Mouse (Mus musculus): Measurements from ENCODE around the gene Nsun5. TPM values are rescaled to one million over a fixed set of nuclear protein-coding genes. Genes with fewer than 3 reads are reported as not detected.
"Not testable (repeated sequence)": the region's sequence is repeated elsewhere in the genome, so short reads cannot be mapped to it uniquely, and the experiment has no call there.

Gene Nsun5
- polyA plus RNA-seq, 1 experiment from 2014 or later = 24.9 TPM

DNA sequence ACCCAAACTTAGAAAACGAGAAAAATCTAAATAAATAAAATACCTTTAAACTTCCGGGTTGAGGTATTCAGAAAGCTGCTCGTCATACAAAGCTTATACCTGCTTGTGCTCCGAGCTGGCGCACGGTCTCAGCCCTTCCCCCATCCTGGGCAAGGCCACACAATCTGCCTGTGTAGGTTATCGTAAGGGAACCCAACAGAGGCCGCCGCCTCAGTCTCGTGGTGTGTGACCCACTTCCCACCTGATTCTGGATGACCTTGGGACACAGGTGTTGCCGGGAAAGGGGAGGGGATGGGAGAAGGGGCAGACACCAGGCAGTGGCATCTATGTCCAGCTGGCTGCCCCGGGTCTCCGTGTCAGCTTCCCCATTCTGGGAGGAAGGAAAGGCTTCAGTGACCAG is 18.1 kb upstream of the Nsun5 start:
- Histone ChIP-seq H3K27ac (no peak overlapping the region), H3K36me3 (no peaks in the 10 kb centered on the region), H3K4me1 (replicated peaks) (no peaks in the 10 kb centered on the region), H3K27me3 (peaks cover 13% of the 10 kb centered on the region), H3K4me3 (replicated peaks) (no peak overlapping the region), H3K9me3 (replicated peaks) (no peaks in the 10 kb centered on the region), H3K9ac (no peak overlapping the region), H3K4me2 (no peak overlapping the region)
- no peak for DNase-seq
- ATAC-seq (ENCODE audit: low read depth) = no peak
- WGBS (ENCODE audit: insufficient replicate concordance) = 62% methylated on average over 13 of the region's 13 CpGs

DNA sequence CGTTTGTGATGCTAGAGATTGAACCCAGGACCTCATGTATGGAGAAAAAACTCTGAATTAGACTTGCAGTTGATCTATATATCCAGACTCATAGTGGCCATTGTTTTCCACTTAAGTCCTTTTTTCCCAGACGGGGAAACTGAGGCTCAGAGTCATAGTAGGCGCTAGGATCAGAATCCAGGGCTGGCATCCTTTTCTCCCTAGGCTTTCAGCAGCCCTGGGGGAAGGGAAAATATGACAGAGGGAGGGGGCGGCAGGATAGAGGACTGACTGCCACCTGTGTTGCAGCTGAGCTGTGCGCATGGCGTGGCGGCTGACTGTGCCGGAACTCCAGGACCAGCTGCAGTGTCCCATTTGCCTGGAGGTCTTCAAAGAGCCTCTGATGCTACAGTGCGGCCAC is 16.8 kb upstream of the Nsun5 start, which contains the start of gene Trim50:
TSS of gene Trim50 (plus strand) at position 301 of the 400 bp plus-strand sequence.
- peaks cover 13% of the 10 kb centered on the region for H3K27me3 ChIP-seq
- no peak for DNase-seq
- H3K4me2 ChIP-seq = no peak within 1 kb of the TSS
- H3K27ac ChIP-seq = no peak within 1 kb of the TSS
- no peak within 1 kb of the TSS for H3K4me3 ChIP-seq (replicated peaks)
- H3K9ac ChIP-seq = no peak within 1 kb of the TSS
- H3K36me3 ChIP-seq = no peaks in the 10 kb centered on the region
- ATAC-seq (ENCODE audit: low read depth) = no peak
- H3K9me3 ChIP-seq (replicated peaks) = 0 out of 2 replicates have a peak, but pooled peaks cover 3% of the 10 kb centered on the region
- 56% methylated on average over 9 of the region's 9 CpGs for WGBS (ENCODE audit: insufficient replicate concordance)
- no peaks in the 10 kb centered on the region for H3K4me1 ChIP-seq (replicated peaks)

DNA sequence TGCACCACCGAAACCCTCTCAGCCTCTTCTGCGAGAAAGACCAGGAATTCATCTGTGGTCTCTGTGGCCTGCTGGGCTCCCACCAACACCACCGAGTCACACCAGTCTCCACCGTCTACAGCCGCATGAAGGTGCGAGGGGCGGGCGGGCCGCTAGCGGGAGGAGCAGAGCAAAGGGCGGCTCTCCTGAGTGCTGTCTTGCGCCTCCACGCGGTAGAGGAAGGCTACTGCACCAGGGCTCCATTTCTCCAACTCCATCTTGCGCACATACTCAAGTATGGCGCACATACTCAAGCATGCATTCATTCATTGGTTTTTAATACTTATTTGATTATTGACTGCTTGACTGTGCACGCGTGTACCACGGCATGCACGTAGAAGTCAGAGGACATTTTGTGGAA is 16.2 kb upstream of the Nsun5 start:
- H3K4me3 ChIP-seq (replicated peaks) = no peak overlapping the region
- H3K9me3 ChIP-seq (replicated peaks) = 0 out of 2 replicates have a peak, but pooled peaks cover 3% of the 10 kb centered on the region
- H3K9ac ChIP-seq = no peak overlapping the region
- no peak overlapping the region for H3K27ac ChIP-seq
- WGBS (ENCODE audit: insufficient replicate concordance) = 15% methylated on average over 20 of the region's 20 CpGs
- no peaks in the 10 kb centered on the region for H3K36me3 ChIP-seq
- H3K27me3 ChIP-seq = peaks cover 13% of the 10 kb centered on the region
- ATAC-seq (ENCODE audit: low read depth) = no peak
- no peak for DNase-seq
- no peak overlapping the region for H3K4me2 ChIP-seq
- no peaks in the 10 kb centered on the region for H3K4me1 ChIP-seq (replicated peaks)

DNA sequence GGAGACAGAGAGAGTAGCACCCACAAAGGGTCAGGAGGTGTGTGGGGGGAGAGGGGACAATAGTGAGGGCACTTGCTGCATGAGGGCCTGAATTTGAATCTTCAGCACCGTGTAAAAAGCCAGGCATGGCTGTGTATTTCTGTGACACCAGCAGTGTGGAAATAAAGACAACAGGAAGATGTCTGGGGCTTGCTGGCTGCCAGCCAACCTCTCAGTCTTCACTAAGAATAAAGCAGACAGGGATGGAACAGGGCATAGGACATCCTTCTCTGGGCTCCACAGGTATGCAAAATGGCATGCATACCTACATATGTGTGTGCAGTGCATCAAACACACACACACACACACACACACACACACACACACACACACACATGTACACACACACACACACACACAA is 13.7 kb upstream of the Nsun5 start:
- H3K4me1 ChIP-seq (replicated peaks) = no peaks in the 10 kb centered on the region
- H3K4me2 ChIP-seq = no peak overlapping the region
- H3K9ac ChIP-seq = no peak overlapping the region
- 0 out of 2 replicates have a peak, but pooled peaks cover 3% of the 10 kb centered on the region for H3K9me3 ChIP-seq (replicated peaks)
- H3K27ac ChIP-seq = no peak overlapping the region
- no peak for DNase-seq
- no peak for ATAC-seq (ENCODE audit: low read depth)
- H3K36me3 ChIP-seq = no peaks in the 10 kb centered on the region
- no peak overlapping the region for H3K4me3 ChIP-seq (replicated peaks)
- 36% methylated on average over 1 of the region's 1 CpGs for WGBS (ENCODE audit: insufficient replicate concordance)
- peaks cover 13% of the 10 kb centered on the region for H3K27me3 ChIP-seq

DNA sequence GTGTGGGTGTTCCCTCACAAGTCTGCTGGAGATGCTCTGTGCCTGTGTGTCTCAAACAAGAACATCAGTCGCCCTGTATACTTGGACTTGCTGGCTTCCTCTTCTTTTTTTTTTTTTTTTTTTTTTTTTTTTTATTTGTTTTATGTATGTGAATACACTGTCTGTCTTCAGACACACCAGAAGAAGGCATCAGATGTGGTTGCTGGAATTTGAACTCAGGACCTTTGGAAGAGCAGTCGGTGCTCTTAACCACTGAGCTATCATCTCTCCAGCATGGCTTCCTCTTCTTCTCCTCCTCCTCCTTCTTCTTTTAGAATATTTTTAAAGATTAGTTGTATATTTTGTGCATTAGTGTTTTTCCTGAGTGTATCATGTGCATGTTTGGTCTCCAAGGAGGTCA is 12.2 kb upstream of the Nsun5 start:
- H3K27ac ChIP-seq = no peak overlapping the region
- H3K4me2 ChIP-seq = no peak overlapping the region
- 63% methylated on average over 2 of the region's 2 CpGs for WGBS (ENCODE audit: insufficient replicate concordance)
- H3K9ac ChIP-seq = no peak overlapping the region
- H3K4me1 ChIP-seq (replicated peaks) = no peaks in the 10 kb centered on the region
- H3K36me3 ChIP-seq = no peaks in the 10 kb centered on the region
- DNase-seq (no peak), ATAC-seq (ENCODE audit: low read depth) (no peak)
- peaks cover 10% of the 10 kb centered on the region for H3K27me3 ChIP-seq
- H3K9me3 ChIP-seq (replicated peaks) = 0 out of 2 replicates have a peak, but pooled peaks cover 3% of the 10 kb centered on the region
- H3K4me3 ChIP-seq (replicated peaks) = no peak overlapping the region

DNA sequence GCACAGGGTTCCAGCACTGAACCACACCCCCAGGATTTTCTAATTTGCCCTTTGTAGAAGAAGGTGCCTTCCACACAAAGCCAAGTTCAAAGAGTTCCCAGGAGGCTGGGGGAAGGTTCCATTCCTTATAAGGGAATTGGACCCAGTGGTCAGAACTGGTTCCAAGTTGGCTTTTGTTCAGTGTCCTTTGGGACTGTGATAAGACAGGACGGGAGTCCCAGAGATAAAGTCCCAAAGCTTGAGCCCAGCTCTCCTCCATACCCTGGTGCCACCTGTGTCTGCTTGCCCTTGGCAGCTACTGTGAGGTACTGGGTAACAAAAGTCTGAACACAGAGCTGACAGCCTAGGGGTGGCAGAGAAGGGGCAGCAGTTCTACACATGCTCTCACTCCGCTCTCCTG is 10.0 kb upstream of the Nsun5 start:
- Histone ChIP-seq H3K9me3 (replicated peaks) (0 out of 2 replicates have a peak, but pooled peaks cover 3% of the 10 kb centered on the region), H3K36me3 (no peaks in the 10 kb centered on the region), H3K4me3 (replicated peaks) (no peak overlapping the region), H3K4me2 (no peak overlapping the region), H3K4me1 (replicated peaks) (no peaks in the 10 kb centered on the region), H3K27ac (no peak overlapping the region), H3K27me3 (peaks cover 6% of the 10 kb centered on the region; the same call in 1 of the 2 replicates), H3K9ac (no peak overlapping the region)
- DNase-seq = no peak
- no peak for ATAC-seq (ENCODE audit: low read depth)
- WGBS (ENCODE audit: insufficient replicate concordance) = 68% methylated on average over 2 of the region's 2 CpGs

DNA sequence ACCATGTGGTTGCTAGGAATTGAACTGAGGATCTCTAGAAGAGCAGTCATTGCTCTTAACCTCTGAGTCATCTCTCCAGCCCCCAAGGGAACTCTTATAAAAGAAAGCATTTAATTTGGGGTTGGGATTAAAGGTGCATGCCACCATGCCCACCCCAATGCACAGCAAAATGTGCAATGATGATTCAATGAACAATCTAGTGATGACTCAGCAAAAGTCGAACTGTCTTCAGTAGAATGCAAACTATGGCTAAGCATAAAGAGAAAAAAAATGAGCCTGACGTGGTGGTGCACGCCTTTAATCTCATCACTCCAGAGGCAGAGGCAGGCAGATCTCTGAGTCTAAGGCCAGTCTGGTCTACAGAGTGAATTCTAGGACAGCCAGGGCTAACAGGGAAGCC is 7.2 kb upstream of the Nsun5 start:
- 0 out of 2 replicates have a peak, but pooled peaks cover 2% of the 10 kb centered on the region for H3K9me3 ChIP-seq (replicated peaks)
- no peak overlapping the region for H3K9ac ChIP-seq
- DNase-seq = no peak
- no peaks in the 10 kb centered on the region for H3K36me3 ChIP-seq
- H3K4me2 ChIP-seq = no peak overlapping the region
- no peaks in the 10 kb centered on the region for H3K4me1 ChIP-seq (replicated peaks)
- H3K27ac ChIP-seq = no peak overlapping the region
- no peak for ATAC-seq (ENCODE audit: low read depth)
- WGBS (ENCODE audit: insufficient replicate concordance) = 45% methylated on average over 3 of the region's 3 CpGs
- peaks cover 8% of the 10 kb centered on the region; the same call in 1 of the 2 replicates for H3K27me3 ChIP-seq
- no peak overlapping the region for H3K4me3 ChIP-seq (replicated peaks)

DNA sequence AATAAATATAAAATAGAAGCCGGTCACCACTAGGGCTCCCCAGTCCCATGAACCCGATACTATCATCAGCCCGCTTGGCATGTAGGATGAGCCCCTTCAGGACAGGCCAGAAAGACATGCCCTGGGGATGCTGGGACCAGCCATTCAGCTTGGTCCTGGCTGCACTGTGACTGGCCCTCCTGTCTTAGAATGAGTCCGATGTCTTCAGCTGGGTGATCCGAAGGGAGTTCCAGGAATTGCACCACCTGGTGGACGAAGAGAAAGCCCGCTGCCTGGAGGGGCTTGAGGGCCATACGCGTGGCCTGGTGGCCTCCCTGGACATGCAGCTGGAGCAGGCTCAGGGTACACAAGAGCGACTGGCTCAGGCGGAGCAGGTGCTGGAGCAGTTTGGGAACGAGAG is 6.2 kb upstream of the Nsun5 start:
- WGBS (ENCODE audit: insufficient replicate concordance) = 32% methylated on average over 12 of the region's 12 CpGs
- no peaks in the 10 kb centered on the region for H3K36me3 ChIP-seq
- H3K9me3 ChIP-seq (replicated peaks) = no peaks in the 10 kb centered on the region
- H3K27me3 ChIP-seq = peaks cover 8% of the 10 kb centered on the region; the same call in 1 of the 2 replicates
- ATAC-seq (ENCODE audit: low read depth) = no peak
- no peak overlapping the region for H3K9ac ChIP-seq
- DNase-seq = no peak
- H3K4me1 ChIP-seq (replicated peaks) = no peaks in the 10 kb centered on the region
- H3K4me2 ChIP-seq = no peak overlapping the region
- H3K27ac ChIP-seq = no peak overlapping the region
- no peak overlapping the region for H3K4me3 ChIP-seq (replicated peaks)

DNA sequence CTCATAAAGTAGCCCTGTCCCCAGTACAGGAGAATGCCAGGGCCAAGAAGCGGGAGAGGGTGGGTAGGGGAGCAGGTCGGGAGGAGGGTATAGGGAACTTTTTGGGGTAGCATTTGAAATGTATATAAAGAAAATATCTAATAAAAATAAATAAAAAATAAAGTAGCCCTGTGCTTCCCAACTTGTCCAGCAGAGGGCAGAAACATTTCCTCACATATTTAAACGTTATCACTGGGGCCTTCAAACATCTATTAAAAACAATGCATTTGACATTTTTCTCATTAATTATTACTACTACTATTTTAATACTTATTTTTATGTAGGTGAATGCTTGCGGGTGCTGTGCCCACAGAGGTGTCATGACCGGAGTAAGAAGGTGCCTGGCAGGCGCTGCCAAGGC is 1.9 kb upstream of the Nsun5 start:
- 40% methylated on average over 6 of the region's 6 CpGs for WGBS (ENCODE audit: insufficient replicate concordance)
- Histone ChIP-seq H3K4me1 (replicated peaks) (peaks cover 21% of the 10 kb centered on the region), H3K36me3 (peaks cover 17% of the 10 kb centered on the region), H3K9me3 (replicated peaks) (no peaks in the 10 kb centered on the region), H3K27ac (no peak overlapping the region), H3K4me3 (replicated peaks) (no peak overlapping the region), H3K27me3 (peaks cover 8% of the 10 kb centered on the region; the same call in 1 of the 2 replicates), H3K9ac (no peak overlapping the region), H3K4me2 (no peak overlapping the region)
- DNase-seq = no peak
- ATAC-seq (ENCODE audit: low read depth) = no peak

DNA sequence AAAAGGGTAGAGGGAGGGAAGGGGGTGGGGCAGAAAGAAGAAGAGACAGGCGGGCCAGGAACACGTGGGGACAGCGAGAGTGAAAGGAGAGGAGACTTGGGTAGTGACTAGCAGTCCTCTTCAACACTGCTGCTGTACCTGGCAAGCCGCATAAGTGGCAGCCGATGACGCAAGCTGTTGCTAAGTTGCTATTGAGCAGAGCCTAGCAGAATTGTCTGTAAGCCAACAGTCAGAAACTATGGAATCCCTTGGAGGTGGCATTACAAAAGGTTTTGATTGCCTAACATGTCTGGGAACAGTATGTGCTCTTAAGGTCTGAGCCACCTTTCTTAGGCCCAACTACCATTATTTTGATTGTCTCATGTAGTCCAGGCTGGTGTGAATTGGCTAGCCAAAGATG is 1.4 kb upstream of the Nsun5 start:
- Histone ChIP-seq H3K36me3 (peaks cover 20% of the 10 kb centered on the region), H3K4me2 (no peak overlapping the region), H3K9me3 (replicated peaks) (no peaks in the 10 kb centered on the region), H3K4me3 (replicated peaks) (no peak overlapping the region), H3K9ac (no peak overlapping the region), H3K4me1 (replicated peaks) (peaks cover 21% of the 10 kb centered on the region), H3K27ac (no peak overlapping the region), H3K27me3 (peaks cover 8% of the 10 kb centered on the region; the same call in 1 of the 2 replicates)
- DNase-seq = no peak
- no peak for ATAC-seq (ENCODE audit: low read depth)
- WGBS (ENCODE audit: insufficient replicate concordance) = 79% methylated on average over 6 of the region's 6 CpGs

DNA sequence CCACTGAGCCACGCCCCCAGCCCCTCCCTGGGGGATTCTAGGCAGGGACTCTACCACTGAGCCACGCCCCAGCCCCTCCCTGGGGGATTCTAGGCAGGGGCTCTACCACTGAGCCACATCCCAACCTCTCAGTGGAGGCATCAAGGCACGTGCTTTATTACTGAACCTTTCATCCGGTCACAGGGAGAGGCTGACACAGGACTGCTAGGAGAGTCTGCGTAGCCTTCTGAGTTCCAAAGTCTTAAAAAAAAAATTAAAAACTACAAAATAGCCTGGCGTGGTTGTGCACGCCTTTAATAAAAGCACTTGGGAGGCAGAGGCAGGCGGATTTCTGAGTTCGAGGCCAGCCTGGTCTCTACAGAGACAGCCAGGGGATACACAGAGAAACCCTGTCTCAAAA is 557 bp upstream of the Nsun5 start:
- WGBS (ENCODE audit: insufficient replicate concordance) = 54% methylated on average over 9 of the region's 9 CpGs
- H3K27me3 ChIP-seq; H3K9me3 ChIP-seq (replicated peaks); ATAC-seq (ENCODE audit: low read depth); DNase-seq: not testable (repeated sequence)
- Histone ChIP-seq H3K4me1 (replicated peaks) (peaks cover 21% of the 10 kb centered on the region), H3K4me2 (peak overlapping the region; percentile 89), H3K27ac (peak overlapping the region; percentile 72), H3K9ac (peak overlapping the region; percentile 81), H3K4me3 (replicated peaks) (peak overlapping the region; percentile 81), H3K36me3 (peaks cover 28% of the 10 kb centered on the region)

DNA sequence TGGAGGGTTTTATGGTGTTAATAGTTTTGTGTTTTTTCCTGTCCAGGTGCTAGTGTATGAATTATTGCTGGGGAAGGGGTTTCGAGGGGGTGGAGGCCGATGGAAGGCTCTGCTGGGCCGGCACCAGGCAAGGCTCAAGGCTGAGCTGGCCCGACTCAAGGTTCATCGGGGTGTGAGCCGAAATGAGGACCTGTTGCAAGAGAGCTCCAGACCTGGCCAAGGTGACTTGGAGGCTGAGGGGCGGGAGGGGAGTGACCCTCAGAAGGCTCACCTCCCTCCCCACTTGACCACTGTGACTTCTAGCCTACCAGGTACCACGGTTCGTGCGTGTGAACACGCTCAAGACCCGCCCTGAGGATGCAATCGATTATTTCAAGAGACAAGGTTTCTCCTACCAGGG is 1.4 kb downstream of the Nsun5 start:
- 83% methylated on average over 13 of the region's 13 CpGs for WGBS (ENCODE audit: insufficient replicate concordance)
- H3K27ac ChIP-seq = no peak overlapping the region
- no peaks in the 10 kb centered on the region for H3K27me3 ChIP-seq
- DNase-seq (no peak), ATAC-seq (ENCODE audit: low read depth) (no peak)
- H3K4me3 ChIP-seq (replicated peaks) = peak overlapping the region; percentile 81
- H3K9ac ChIP-seq = no peak overlapping the region; the same call in 1 of the 2 replicates
- no peaks in the 10 kb centered on the region for H3K9me3 ChIP-seq (replicated peaks)
- H3K4me1 ChIP-seq (replicated peaks) = peaks cover 21% of the 10 kb centered on the region
- peaks cover 48% of the 10 kb centered on the region for H3K36me3 ChIP-seq
- H3K4me2 ChIP-seq = peak overlapping the region; percentile 89
